Mouse (Mus musculus): Measurements from ENCODE around the gene Zfp872. TPM values are rescaled to one million over a fixed set of nuclear protein-coding genes. Genes with fewer than 3 reads are reported as not detected.

The Zfp872 gene
- polyA plus RNA-seq, 1 experiment from 2014 or later = 0.16 TPM

- peak within 1 kb of the TSS; percentile 89 for H3K27ac ChIP-seq
- no peaks in the 10 kb centered on the region for H3K9me3 ChIP-seq
These were observed 31.2 kb upstream of the Zfp872 start, which contains the start of gene Pigyl for GRCm38 (mm10) chr9:22156497-22157245. Gene Pigyl, plus strand, starts transcription at chr9:22156846.

DNA sequence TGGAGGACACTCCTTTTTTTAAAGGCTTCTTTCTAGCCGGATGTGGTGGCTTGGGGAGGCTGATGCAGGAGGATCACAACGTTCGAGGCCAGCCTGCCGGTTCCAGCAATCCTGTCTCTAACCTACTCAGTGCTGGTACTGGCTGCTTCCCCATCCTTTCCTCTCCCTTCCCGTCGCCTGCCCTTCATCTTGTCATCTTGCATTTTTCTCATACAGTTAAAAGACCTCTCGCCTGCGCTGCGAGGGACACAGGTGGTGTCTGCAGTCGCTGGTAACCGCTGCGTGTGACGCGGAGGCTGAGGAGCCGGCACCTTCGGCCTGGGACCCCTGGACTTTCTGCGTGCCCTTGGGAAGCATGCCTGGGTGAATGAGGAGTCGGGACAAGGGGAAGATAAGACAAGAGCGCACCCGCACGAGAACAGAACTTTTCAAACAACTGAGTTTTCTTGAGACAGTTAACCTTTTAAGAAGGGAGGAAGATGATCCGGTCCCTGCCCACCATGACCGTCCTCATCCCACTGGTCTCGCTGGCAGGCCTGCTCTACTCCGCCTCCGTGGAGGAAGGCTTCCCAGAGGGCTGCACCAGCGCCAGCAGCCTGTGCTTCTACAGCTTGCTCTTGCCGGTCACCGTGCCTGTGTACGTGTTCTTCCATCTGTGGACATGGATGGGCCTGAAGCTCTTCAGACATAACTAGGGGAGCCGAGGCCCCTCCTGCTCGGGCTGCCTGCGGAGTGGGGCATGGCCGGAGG is 30.2 kb upstream of the Zfp872 start:
- Histone ChIP-seq H3K4me1 (replicated peaks) (peaks cover 13% of the 10 kb centered on the region), H3K4me3 (replicated peaks) (peak overlapping the region; percentile 68), H3K27ac (no peak overlapping the region), H3K9me3 (no peaks in the 10 kb centered on the region), H3K36me3 (peaks cover 11% of the 10 kb centered on the region; the same call in 1 of the 2 replicates), H3K27me3 (peaks cover 7% of the 10 kb centered on the region), H3K4me2 (peak overlapping the region; percentile 72), H3K9ac (replicated peaks) (peak overlapping the region; percentile 84; the same call in 1 of the 2 replicates)
- WGBS = 61% methylated on average over 34 of the region's 34 CpGs
- no peak for ATAC-seq (ENCODE audit: insufficient number of reproducible peaks, insufficient read depth, low FRiP score, low TSS enrichment, low read depth)

More at GRCm38 (mm10) chr9:22156497-22157245, 31.2 kb upstream of the Zfp872 start, which contains the start of gene Pigyl:
- Histone ChIP-seq H3K4me1 (replicated peaks) (peaks cover 13% of the 10 kb centered on the region), H3K9ac (replicated peaks) (peak within 1 kb of the TSS; percentile 84), H3K36me3 (peaks cover 11% of the 10 kb centered on the region; the same call in 1 of the 2 replicates), H3K4me3 (replicated peaks) (peak within 1 kb of the TSS; percentile 68), H3K4me2 (peak within 1 kb of the TSS; percentile 72), H3K27me3 (peaks cover 7% of the 10 kb centered on the region)
- peak; percentile 97 for ATAC-seq (ENCODE audit: insufficient number of reproducible peaks, insufficient read depth, low FRiP score, low TSS enrichment, low read depth)
- WGBS = 1% methylated on average over 65 of the region's 65 CpGs

- Histone ChIP-seq H3K27me3 (peaks cover 10% of the 10 kb centered on the region), H3K9me3 (no peaks in the 10 kb centered on the region), H3K36me3 (peaks cover 11% of the 10 kb centered on the region; the same call in 1 of the 2 replicates), H3K27ac (no peak overlapping the region), H3K9ac (replicated peaks) (no peak overlapping the region), H3K4me2 (no peak overlapping the region), H3K4me1 (replicated peaks) (peaks cover 11% of the 10 kb centered on the region), H3K4me3 (replicated peaks) (no peak overlapping the region)
- ATAC-seq (ENCODE audit: insufficient number of reproducible peaks, insufficient read depth, low FRiP score, low TSS enrichment, low read depth) = no peak
- WGBS = 38% methylated on average over 6 of the region's 6 CpGs
These were observed 26.6 kb upstream of the Zfp872 start for GRCm38 (mm10) chr9:22161299-22161698.

DNA sequence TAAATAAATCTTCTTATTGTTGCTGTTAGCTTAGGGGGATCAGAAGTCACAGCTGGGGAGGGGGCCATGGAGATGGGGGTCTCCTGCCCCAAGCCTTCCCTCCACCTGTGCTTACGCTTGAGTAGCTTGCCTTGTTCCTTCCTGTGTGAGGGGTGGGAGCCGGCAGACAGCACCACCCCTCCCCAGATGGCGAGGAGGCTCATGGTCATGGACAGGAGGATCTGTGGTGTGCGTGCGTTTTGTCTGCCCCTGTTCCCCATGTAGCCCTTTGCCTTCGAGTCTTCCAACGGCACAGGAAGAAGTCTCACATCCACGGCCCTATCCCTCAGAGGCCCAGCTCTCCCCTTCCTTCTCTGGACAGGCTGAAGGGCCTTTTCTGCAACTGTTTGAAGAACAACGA is 25.6 kb upstream of the Zfp872 start:
- Histone ChIP-seq H3K4me1 (replicated peaks) (peaks cover 9% of the 10 kb centered on the region), H3K4me3 (replicated peaks) (no peak overlapping the region), H3K27me3 (peaks cover 10% of the 10 kb centered on the region), H3K4me2 (no peak overlapping the region), H3K27ac (no peak overlapping the region), H3K9me3 (peaks cover 7% of the 10 kb centered on the region), H3K9ac (replicated peaks) (no peak overlapping the region), H3K36me3 (peaks cover 11% of the 10 kb centered on the region; the same call in 1 of the 2 replicates)
- no peak for ATAC-seq (ENCODE audit: insufficient number of reproducible peaks, insufficient read depth, low FRiP score, low TSS enrichment, low read depth)
- 76% methylated on average over 9 of the region's 9 CpGs for WGBS

DNA sequence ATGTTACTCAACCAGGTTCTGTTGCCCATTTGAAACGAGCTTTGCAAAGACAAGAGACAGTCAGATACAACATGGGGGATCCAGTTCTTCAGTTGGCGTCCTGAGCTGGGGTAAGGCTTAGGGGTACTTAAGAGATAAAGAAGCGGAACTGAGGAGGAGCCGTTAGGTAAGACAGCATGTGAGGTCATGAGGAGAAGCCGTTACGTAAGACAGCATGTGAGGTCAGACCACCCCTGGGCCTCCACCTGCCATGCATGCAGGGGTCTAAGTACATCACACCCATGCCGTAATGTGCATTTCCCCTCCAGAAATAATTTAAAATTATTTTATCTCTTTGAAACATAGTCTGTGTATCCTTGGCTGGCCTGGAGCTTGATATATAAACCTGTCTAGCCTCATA is 25.0 kb upstream of the Zfp872 start:
- ATAC-seq (ENCODE audit: insufficient number of reproducible peaks, insufficient read depth, low FRiP score, low TSS enrichment, low read depth) = no peak
- Histone ChIP-seq H3K36me3 (peaks cover 11% of the 10 kb centered on the region; the same call in 1 of the 2 replicates), H3K4me2 (no peak overlapping the region), H3K4me3 (replicated peaks) (no peak overlapping the region), H3K27ac (no peak overlapping the region), H3K4me1 (replicated peaks) (peaks cover 6% of the 10 kb centered on the region; the same call in 1 of the 2 replicates), H3K9ac (replicated peaks) (no peak overlapping the region), H3K27me3 (peaks cover 5% of the 10 kb centered on the region), H3K9me3 (peaks cover 7% of the 10 kb centered on the region)
- 87% methylated on average over 7 of the region's 7 CpGs for WGBS

- Histone ChIP-seq H3K4me2 (peak overlapping the region; percentile 90), H3K36me3 (no peaks in the 10 kb centered on the region), H3K27ac (no peak overlapping the region), H3K9ac (replicated peaks) (peak overlapping the region; percentile 74), H3K4me3 (replicated peaks) (peak overlapping the region; percentile 63), H3K9me3 (peaks cover 7% of the 10 kb centered on the region), H3K4me1 (replicated peaks) (peaks cover 6% of the 10 kb centered on the region; the same call in 1 of the 2 replicates), H3K27me3 (0 out of 2 replicates have a peak, but pooled peaks cover 3% of the 10 kb centered on the region)
- peak; percentile 74; the same call in 1 of the 2 replicates for ATAC-seq (ENCODE audit: insufficient number of reproducible peaks, insufficient read depth, low FRiP score, low TSS enrichment, low read depth)
- 2% methylated on average over 53 of the region's 54 CpGs for WGBS
These were observed 22.9 kb upstream of the Zfp872 start for GRCm38 (mm10) chr9:22164711-22165668.

GRCm38 (mm10) chr9:22165964-22166363 is 21.9 kb upstream of the Zfp872 start:
- H3K36me3 ChIP-seq = no peaks in the 10 kb centered on the region
- peaks cover 6% of the 10 kb centered on the region; the same call in 1 of the 2 replicates for H3K4me1 ChIP-seq (replicated peaks)
- no peak overlapping the region for H3K27ac ChIP-seq
- H3K27me3 ChIP-seq = 0 out of 2 replicates have a peak, but pooled peaks cover 3% of the 10 kb centered on the region
- ATAC-seq (ENCODE audit: insufficient number of reproducible peaks, insufficient read depth, low FRiP score, low TSS enrichment, low read depth) = no peak
- H3K4me3 ChIP-seq (replicated peaks) = no peak overlapping the region
- H3K9ac ChIP-seq (replicated peaks) = no peak overlapping the region
- H3K4me2 ChIP-seq = no peak overlapping the region
- H3K9me3 ChIP-seq = peaks cover 7% of the 10 kb centered on the region
- WGBS = 50% methylated on average over 6 of the region's 6 CpGs

DNA sequence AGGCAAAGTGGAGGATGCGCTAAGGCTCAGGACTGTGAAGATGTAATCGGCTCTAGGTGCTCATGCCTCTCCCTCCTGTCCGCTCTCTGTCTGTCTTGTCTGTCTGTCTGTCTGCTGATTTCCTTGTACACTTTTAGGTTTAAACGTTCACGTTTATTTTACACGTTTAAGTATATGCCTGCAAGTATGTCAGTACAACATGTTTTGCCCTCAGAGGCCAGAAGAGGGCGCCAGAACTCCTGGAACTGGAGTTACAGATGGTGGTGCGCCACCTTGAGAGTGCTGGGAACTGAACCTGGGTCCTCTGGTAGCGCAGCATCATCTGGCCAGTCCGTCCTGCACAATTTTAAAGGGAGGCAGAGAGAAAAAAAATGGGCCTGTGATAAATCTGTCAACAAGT is 21.2 kb upstream of the Zfp872 start:
- Histone ChIP-seq H3K4me3 (replicated peaks) (no peak overlapping the region), H3K4me2 (no peak overlapping the region), H3K4me1 (replicated peaks) (peaks cover 6% of the 10 kb centered on the region; the same call in 1 of the 2 replicates), H3K27me3 (0 out of 2 replicates have a peak, but pooled peaks cover 3% of the 10 kb centered on the region), H3K9ac (replicated peaks) (no peak overlapping the region), H3K36me3 (no peaks in the 10 kb centered on the region), H3K27ac (no peak overlapping the region), H3K9me3 (peaks cover 7% of the 10 kb centered on the region)
- ATAC-seq (ENCODE audit: insufficient number of reproducible peaks, insufficient read depth, low FRiP score, low TSS enrichment, low read depth) = no peak
- WGBS = 86% methylated on average over 10 of the region's 10 CpGs

GRCm38 (mm10) chr9:22167751-22168150 is 20.1 kb upstream of the Zfp872 start:
- WGBS = 98% methylated on average over 4 of the region's 4 CpGs
- Histone ChIP-seq H3K36me3 (no peaks in the 10 kb centered on the region), H3K9ac (replicated peaks) (no peak overlapping the region), H3K9me3 (peaks cover 7% of the 10 kb centered on the region), H3K4me2 (no peak overlapping the region), H3K27me3 (0 out of 2 replicates have a peak, but pooled peaks cover 3% of the 10 kb centered on the region), H3K4me3 (replicated peaks) (no peak overlapping the region), H3K4me1 (replicated peaks) (peaks cover 6% of the 10 kb centered on the region; the same call in 1 of the 2 replicates), H3K27ac (no peak overlapping the region)
- no peak for ATAC-seq (ENCODE audit: insufficient number of reproducible peaks, insufficient read depth, low FRiP score, low TSS enrichment, low read depth)

- Histone ChIP-seq H3K27ac (no peak overlapping the region), H3K27me3 (0 out of 2 replicates have a peak, but pooled peaks cover 3% of the 10 kb centered on the region), H3K4me3 (replicated peaks) (no peak overlapping the region), H3K9ac (replicated peaks) (no peak overlapping the region), H3K9me3 (peaks cover 7% of the 10 kb centered on the region), H3K36me3 (no peaks in the 10 kb centered on the region), H3K4me1 (replicated peaks) (peaks cover 6% of the 10 kb centered on the region; the same call in 1 of the 2 replicates), H3K4me2 (no peak overlapping the region)
- no peak for ATAC-seq (ENCODE audit: insufficient number of reproducible peaks, insufficient read depth, low FRiP score, low TSS enrichment, low read depth)
- 92% methylated on average over 11 of the region's 11 CpGs for WGBS
These were observed 18.6 kb upstream of the Zfp872 start for GRCm38 (mm10) chr9:22169327-22169726.

All from limb, embryonic 12.5 days (tissue).